Mouse (Mus musculus) lung, adult 2 months (tissue): ENCODE data around the gene Rxfp4.

Source experiments
- CTCF ChIP-seq: fragments of 200-500 bp; IDR thresholded peaks from 2 replicates; pipeline ENCODE4 v1.5.1; 2011; ENCODE audit warnings: mild to moderate bottlenecking, low read length, control low read depth; ENCODE audit not compliant: insufficient read depth
- POLR2A ChIP-seq: fragments of 200-500 bp; IDR thresholded peaks from 2 replicates; pipeline ENCODE4 v1.6.1; 2011; ENCODE audit warnings: low read depth, mild to moderate bottlenecking, control low read depth, low read length, borderline replicate concordance; ENCODE audit errors: extremely low read depth

- TF ChIP-seq CTCF: no peak
- no peak for TF ChIP-seq POLR2A
Observed at GRCm38 (mm10) chr3:88695545-88695944, 42.6 kb upstream of the Rxfp4 start.
